Mouse (Mus musculus) urinary bladder, postnatal 14 days (tissue): Measurements from ENCODE around the gene Zfp697.
"Not testable (repeated sequence)": the region's sequence is repeated elsewhere in the genome, so short reads cannot be mapped to it uniquely, and the experiment has no call there.

ENCODE experiments used
- DNase-seq: peaks from one replicate; pipeline ENCODE4 v3.0.0; 2021; ENCODE audit warnings: low spot score

The Zfp697 gene

DNA sequence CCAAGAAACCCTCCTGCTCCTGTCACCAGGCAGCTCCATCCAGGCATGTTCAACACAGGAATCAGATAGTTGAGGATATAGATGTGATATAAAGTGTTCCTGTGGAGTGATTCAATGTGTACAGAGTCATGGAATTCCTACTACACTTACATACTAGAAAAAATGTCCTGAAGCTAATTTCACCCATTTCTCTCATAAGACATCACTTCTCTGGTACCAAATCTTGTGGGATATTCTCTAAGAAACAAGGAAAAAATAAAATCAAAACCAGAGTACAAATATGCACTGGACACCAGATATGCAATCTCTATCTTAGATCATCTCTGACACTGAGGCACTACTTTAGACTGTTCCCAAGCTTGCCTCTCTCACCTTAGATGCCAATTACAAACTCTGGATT is 247.9 kb downstream of the Zfp697 start, which contains the start of gene Hsd3b5:
Hsd3b5 (minus strand) TSS at position 101 of the 400 bp plus-strand sequence.
- no peak for DNase-seq

DNA sequence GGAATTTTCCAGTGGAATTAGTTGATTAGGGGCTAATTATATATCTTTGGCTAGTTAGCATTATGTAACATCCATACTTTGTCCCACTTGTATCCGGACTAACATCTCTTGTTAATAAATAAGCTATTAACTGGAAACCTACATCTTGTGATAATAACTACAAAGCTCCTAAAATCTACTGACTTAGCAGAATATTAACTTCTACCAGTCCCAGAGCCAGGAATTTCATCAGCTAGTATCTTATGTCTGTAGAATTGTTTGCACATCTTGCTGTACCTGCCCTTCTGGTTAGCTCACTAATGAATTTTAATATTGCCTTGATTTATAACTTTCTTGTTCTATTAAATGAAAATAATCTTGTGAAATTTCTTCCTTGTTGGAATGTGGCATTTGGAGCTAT is 252.9 kb downstream of the Zfp697 start:
- no peak for DNase-seq

DNA sequence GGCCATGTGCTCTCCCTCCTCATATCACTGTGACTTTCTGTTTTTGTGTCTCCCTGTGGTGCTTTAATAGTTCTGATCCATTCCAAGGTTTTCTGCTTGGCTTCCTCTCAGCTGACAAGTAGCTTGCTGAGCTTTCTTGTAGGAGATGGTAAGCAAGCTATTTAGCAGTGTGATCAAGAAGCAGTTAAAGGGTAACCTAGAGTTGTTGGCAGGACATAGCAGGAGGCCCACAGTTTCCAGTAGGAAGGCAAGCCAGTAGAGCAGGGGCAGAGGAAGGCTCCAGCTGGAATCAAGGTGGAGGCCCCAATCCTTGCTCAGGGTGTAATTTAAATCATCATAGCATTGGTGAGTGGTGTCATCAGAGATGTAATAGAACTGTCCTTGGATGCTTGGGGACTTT is 298.5 kb downstream of the Zfp697 start:
- no peak for DNase-seq

DNA sequence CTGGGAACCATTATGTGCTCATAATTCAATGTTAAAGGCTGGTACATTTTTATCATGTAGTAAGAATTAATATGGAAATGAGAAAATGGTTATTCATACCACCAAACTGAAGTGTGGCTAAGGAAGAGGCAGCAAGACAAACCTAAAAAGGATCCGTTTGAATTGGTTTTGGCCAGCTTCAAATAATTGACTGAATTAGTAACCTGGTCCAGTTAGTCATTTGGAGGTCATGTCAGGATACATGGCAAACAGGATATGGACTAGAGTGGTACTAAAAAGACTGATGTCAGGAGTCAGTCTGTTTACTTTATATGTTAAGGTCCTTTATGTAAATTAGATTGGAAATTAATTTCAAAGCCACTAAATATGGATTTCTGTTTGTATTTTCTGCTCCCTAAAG is 300.1 kb downstream of the Zfp697 start:
- no peak for DNase-seq

DNA sequence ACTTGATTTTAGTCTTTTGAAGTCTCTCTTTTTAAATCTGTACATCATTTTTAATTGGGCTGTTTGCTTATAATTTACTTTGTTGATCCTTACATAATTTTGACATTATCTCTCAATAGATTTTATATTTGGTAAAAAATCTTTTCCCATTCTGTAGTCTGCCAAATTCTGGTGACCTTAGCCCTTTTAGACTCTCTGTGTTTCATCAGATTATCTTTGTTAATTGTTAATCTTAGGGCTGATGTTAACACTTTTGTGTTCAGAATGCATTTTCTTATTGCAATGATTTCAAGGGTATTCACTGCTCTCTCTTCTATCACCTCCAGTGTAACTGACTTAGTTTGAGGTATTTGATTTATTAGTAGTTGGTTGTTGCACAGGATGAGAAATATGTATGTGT is 338.5 kb downstream of the Zfp697 start:
- no peak for DNase-seq

DNA sequence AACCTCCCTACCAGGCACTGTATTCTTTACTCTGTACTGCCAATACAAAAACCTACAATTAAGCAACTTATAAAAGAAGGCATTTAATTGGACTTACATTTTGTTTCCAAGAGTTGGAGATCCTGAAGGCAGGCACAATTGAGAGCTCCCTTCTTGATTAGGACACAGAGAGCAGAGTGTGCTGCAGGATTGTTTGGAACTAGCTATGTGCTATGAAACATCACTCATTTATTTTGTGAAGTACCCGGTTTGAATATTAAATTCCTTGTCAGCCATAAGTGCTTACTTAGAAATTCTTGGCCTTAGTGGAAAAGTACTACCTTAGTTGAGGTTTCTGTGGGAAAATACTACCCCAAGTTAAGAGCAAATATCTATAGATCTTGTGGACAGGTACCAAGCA is 342.1 kb downstream of the Zfp697 start, which contains the start of gene Hsd3b2:
Hsd3b2 (minus strand) TSS at position 168 of the 400 bp plus-strand sequence.
- DNase-seq = no peak

DNA sequence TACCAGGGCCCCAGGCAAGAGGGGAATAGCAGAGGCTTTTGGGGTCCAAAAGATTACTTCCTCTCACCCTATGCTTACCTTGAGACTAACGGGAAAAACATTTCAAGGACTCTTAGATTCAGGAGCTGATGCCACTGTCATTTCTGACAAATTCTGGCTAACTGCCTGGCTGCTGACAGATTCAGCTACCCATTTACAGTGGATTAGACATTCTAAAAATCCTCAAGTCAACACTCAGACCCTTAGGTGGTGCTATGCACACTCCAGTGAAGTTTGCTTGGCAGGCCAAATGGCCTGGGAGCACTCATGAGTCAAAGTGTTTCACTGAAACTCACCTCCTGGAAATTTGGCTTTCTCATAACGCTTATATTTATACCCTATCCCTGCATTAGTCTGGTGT is 344.0 kb downstream of the Zfp697 start:
- no peak for DNase-seq

DNA sequence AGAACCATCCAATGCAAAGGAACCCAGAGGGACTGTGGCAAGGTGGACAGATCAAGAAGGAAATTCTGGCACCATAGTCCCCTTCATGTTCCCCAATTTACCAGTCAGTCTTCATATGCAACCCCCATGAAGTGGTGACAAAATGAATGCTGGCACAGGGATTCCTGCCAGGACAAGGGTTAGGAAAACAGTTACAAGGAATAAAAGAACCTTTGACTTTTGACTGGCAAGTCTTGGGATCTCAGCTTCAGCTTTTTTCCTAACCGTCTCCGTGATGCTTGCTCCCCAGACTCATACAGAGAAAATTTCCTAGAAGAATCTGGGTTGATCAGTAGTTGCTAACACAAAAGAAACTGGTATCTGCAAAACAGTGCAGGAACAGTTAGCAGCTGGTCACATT is 351.5 kb downstream of the Zfp697 start:
- no peak for DNase-seq

DNA sequence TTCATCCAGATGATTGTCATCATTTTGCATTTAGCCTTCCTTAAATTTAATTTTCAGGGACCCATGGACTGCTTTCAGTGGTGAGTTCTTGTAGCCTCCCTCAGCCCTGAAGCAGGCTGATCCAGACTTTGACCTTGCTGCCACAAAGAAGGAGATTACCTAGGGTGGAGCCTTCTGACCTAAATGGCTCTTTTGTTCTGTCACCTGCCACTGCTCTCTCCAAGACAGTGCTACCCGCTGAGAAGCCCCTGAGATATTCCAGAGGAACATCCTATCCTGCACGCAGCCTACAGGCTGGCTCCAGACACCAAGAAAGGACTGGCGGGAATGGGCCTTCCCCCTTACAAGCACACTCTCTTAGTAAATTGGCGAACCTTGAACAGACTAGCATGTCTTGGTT is 352.1 kb downstream of the Zfp697 start:
- no peak for DNase-seq

DNA sequence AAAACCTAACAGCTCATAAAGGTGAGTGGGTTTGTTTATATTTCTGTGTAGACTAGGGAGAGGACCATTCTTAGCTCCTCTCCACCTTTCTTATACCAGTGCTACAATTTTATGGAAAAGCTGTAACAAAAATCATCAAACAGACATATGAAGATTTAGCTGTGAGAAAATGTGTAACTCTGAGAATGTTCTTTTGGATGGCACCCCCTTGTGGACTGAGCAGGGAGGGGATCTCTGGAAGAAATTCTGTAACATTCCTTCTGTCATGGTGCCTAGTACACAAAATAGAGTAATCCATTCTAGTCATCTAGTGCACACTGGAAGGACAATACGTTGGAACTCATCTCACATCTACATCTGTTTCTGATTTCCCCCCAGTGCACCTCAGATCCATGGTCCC is 358.8 kb downstream of the Zfp697 start:
- DNase-seq = not testable (repeated sequence)

DNA sequence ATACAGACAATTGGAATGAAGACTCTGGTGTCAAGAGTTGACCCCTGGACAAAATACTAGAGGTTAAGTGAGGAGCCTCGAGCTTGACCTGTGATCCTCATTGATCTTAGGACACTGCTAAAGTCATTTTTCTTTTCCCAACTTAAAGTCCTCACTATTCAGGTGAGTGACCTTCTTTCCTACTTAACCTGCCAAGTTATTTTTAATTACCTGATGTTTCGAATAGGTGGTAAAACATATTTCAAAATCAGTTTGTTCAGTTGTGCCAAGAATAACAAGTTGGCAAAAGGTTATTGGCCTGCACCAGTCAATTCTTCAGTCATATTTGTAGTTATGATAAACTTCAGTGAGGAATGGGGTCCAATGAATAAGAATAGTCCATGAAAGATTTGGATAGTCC is 369.9 kb downstream of the Zfp697 start:
- no peak for DNase-seq

DNA sequence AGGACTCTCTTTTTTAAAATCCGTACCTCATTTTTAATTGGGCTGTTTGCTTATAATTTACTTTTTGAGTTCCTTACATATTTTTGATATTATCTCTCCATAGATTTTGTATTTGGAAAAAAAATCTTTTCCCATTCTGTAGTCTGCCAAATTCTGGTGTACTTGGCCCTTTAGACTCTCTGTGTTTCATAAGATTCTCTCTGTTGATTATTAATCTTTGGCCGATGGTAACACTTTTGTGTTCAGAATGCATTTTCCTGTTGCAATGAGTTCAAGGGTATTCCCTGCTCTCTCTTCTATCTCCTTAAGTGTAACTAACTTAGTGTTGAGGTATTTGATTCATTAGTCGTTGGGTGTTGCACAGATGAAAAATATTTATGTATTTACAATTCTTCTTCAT is 374.6 kb downstream of the Zfp697 start:
- DNase-seq = no peak

DNA sequence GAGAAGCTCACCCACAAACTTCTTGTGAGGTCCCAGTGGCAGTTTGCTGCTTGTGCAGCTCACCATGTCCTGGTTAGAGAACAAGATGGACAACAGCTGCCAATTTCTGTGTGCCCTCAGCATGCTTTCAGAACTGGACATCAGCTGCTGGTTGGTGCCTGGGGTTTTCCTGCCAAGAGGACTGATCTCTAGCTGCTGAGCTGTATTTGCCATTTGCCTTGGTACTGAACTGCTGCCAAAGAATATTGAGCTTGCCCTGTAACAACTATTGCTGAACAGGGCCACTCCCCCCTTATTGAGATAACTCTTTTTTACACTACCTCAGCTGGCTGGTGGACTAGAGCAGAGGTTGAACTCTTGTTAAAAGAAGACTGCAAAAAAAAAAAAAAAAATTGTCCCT is 381.9 kb downstream of the Zfp697 start:
- no peak for DNase-seq

DNA sequence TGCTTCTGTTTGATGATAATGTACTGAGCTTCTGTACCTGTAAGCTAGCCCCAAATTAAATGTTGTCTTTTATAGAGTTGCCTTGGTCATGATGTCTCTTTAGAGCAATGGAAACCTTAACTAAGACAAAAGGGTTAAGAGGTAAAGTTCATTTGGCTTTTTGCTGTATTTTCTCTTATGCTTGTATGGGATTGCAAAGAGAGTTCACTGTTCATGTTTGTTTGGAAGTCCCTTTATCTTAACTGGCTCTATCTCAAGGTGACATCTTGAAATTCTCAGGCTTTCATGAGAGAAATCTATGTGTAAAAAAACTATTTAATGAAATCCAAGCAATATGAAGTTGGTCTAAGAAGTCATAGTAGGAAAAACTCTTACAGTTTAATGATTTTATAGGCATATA is 398.7 kb downstream of the Zfp697 start:
- DNase-seq = no peak

DNA sequence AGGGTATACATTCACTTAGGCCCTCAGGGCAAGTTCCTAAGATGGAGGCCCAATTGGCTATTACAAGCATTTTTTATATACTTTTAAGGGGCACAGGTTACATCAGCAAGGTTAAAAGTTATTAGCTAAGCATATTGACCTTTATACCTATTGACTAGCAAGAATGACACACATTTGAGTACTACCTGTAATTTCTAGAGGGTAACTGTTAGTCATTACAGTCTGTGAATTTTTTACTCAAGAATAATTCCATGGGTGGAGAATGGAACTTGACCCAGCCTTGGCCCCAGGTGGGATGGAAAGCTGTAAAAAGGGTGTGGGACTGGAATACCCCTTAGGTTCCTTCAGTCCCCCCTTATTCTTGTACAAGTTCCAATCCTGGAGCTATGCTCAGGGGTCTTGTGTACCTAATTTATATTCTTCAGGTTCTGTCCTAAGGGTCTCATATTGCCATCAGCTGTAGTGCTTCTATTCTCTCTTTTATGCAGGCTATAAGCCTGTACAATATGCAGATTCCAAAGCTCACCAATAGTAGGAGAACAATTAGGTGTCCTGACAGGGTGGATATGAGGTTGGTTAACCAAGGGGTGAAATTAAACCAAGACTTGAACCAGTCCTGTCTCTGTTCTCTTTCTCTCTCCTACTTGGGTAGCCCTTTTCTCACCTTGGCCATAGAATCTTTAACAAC is 400.1 kb downstream of the Zfp697 start:
- DNase-seq = no peak

DNA sequence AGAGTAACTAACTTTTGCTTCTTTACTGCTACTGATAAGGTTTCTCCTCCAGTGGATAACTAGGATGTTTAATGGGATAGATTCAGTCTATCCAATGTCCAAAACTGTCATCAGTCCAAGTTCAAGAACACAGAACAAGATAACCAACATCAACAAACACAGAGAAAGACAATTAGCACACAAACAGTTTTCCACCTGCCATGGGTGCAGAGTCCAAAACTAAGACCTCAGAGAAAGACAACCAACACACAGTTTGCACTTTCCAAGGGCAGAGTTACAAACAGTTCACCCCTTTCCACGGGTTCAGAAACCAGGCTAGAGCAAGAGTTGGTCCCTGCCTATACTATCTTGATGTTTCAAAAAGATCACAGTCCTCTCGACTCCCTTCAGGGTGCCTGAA is 404.3 kb downstream of the Zfp697 start:
- DNase-seq = no peak
